Mouse (Mus musculus): ENCODE measurements at regions not wholly inside any gene's neighbourhood (a gene's known extent, or its start where the extent isn't known, plus 50 kb on each side); places are given as distances from the start of the nearest gene placed in this dataset.

GRCm38 (mm10) chrX:10911127-10912061, 196.6 kb downstream of the Mid1ip1 start:
- CTCF ChIA-PET = no interaction called here
- POLR2A ChIA-PET = no interaction called here
